Mouse (Mus musculus): ENCODE measurements around the gene Gm13285. TPM values are rescaled to one million over a fixed set of nuclear protein-coding genes. Genes with fewer than 3 reads are reported as not detected.
A peak's percentile ranks its signal among the peaks of the same experiment; 100 is the strongest.
"Not testable (repeated sequence)": the region's sequence is repeated elsewhere in the genome, so short reads cannot be mapped to it uniquely, and the experiment has no call there.

Gm13285 gene
- polyA plus RNA-seq (2016; fragmentation: Nextera tagmentation; extraction: Ambion mirVana): 0.28 and 0.48 TPM in 2 replicates

GRCm38 (mm10) chr4:88799365-88799764 lies at the start of gene Gm13285:
Gene Gm13285 (plus strand): TSS chr4:88799665.
- not testable (repeated sequence) for H3K27me3 ChIP-seq (ENCODE audit: low read depth, poor library complexity, severe bottlenecking)

GRCm38 (mm10) chr4:88749926-88750325 lies 49.5 kb upstream of the Gm13285 start:
- H3K36me3 ChIP-seq: no peaks in the 10 kb centered on the region
- WGBS: 43% methylated on average over 6 of the region's 6 CpGs

More at GRCm38 (mm10) chr4:88799365-88799764, at the start of gene Gm13285:
- not testable (repeated sequence) for H3K27ac ChIP-seq; H3K4me3 ChIP-seq; H3K9me3 ChIP-seq (replicated peaks); H3K4me1 ChIP-seq; DNase-seq (ENCODE audit: low spot score); H3K36me3 ChIP-seq
- WGBS: 9% methylated on average over 6 of the region's 7 CpGs

GRCm38 (mm10) chr4:88754818-88755340 lies 44.6 kb upstream of the Gm13285 start, which contains the start of gene Gm13271:
Gene Gm13271 (plus strand): TSS chr4:88754868.
- not testable (repeated sequence) for H3K9me3 ChIP-seq (replicated peaks); H3K27ac ChIP-seq; H3K27me3 ChIP-seq (ENCODE audit: low read depth, poor library complexity, severe bottlenecking); H3K36me3 ChIP-seq; H3K4me3 ChIP-seq; DNase-seq (ENCODE audit: low spot score); H3K4me1 ChIP-seq
- WGBS: 72% methylated on average over 15 of the region's 15 CpGs

More at GRCm38 (mm10) chr4:88749926-88750325, 49.5 kb upstream of the Gm13285 start:
- Histone ChIP-seq H3K4me1 (peaks cover 27% of the 10 kb centered on the region), H3K9me3 (replicated peaks) (no peaks in the 10 kb centered on the region), H3K27ac (no peak overlapping the region), H3K27me3 (ENCODE audit: low read depth, poor library complexity, severe bottlenecking) (no peaks in the 10 kb centered on the region), H3K4me3 (no peak overlapping the region)
- no peak for DNase-seq (ENCODE audit: low spot score)

DNA sequence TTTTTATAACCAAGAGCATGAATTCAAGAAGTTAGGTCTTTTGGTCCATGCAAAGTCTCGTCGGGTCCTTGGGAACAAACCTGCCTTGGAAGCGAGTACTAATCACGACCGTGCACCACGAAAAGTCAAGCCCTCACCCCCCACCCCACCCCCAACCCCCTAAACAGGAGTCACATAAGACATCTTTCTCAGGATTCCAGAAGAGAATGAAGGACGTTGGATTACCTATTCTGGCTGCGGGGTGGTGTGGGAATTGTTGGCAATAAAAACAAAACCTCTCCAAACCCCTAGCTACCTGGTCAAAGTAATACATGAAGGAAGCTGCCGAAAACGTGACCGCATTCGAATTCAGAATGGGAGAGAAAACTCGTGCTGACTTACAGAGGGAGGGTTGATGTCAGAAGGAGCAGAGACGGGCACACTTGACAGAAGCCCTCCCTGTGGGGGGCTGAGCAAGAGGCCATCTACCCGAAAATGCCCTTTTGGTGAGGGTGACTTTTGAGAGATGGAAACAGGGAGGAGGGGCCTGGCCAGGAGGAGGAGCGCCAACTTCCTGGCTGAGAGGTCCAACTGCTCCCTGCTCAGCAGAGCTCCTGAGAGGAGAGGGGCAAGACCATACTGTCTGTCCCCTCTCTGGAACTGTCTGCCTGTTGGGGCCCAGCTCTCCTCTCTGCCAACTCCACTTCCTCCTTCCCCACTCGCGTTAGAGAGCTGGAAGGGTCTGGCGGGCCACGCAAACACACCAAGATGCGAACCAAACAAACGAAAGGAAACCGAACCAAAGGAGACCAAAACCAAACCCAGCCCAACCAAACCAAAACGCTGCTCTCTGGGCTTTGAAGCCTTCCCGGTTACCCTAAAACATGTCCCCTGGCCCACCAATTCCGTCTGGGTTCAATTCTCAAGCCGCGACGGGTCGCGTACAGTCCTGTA lies 42.6 kb upstream of the Gm13285 start:
- not testable (repeated sequence) for H3K9me3 ChIP-seq (replicated peaks); H3K36me3 ChIP-seq; H3K27me3 ChIP-seq (ENCODE audit: low read depth, poor library complexity, severe bottlenecking); H3K4me1 ChIP-seq
- H3K27ac ChIP-seq: peak overlapping the region; percentile 81
- 14% methylated on average over 29 of the region's 31 CpGs for WGBS
- DNase-seq (ENCODE audit: low spot score): peak; percentile 61
- H3K4me3 ChIP-seq: peak overlapping the region; percentile 56

- not testable (repeated sequence) for H3K9me3 ChIP-seq (replicated peaks); H3K36me3 ChIP-seq; H3K4me1 ChIP-seq; H3K27me3 ChIP-seq (ENCODE audit: low read depth, poor library complexity, severe bottlenecking)
- Histone ChIP-seq H3K4me3 (peak overlapping the region; percentile 56), H3K27ac (peak overlapping the region; percentile 81)
- under 1% methylated on average over 21 of the region's 21 CpGs for WGBS
- DNase-seq (ENCODE audit: low spot score): peak; percentile 80
Measured at GRCm38 (mm10) chr4:88757628-88758031, 41.8 kb upstream of the Gm13285 start.

DNA sequence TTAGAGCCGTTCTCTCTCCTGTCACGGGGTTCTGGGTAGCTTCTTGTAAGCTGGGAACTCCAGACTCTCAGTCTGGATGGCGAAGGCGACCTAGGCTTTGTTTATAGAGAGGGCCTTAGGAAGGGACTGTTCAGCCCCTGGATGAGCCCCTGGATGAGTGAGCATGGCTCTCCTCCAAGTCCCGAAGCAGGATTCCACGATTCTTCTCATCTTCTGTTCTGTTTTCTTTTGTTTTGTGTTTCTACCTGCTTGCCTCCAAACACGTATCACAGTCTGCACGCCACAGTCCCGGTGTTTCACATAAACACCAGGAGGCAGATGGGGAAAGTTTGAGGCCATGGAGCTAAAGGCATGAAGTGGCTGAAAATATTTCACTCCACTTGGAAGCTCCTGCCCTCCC lies 40.7 kb upstream of the Gm13285 start:
- WGBS: 88% methylated on average over 9 of the region's 9 CpGs
- H3K4me3 ChIP-seq; H3K36me3 ChIP-seq; H3K4me1 ChIP-seq; H3K27ac ChIP-seq; H3K27me3 ChIP-seq (ENCODE audit: low read depth, poor library complexity, severe bottlenecking); DNase-seq (ENCODE audit: low spot score); H3K9me3 ChIP-seq (replicated peaks): not testable (repeated sequence)

DNA sequence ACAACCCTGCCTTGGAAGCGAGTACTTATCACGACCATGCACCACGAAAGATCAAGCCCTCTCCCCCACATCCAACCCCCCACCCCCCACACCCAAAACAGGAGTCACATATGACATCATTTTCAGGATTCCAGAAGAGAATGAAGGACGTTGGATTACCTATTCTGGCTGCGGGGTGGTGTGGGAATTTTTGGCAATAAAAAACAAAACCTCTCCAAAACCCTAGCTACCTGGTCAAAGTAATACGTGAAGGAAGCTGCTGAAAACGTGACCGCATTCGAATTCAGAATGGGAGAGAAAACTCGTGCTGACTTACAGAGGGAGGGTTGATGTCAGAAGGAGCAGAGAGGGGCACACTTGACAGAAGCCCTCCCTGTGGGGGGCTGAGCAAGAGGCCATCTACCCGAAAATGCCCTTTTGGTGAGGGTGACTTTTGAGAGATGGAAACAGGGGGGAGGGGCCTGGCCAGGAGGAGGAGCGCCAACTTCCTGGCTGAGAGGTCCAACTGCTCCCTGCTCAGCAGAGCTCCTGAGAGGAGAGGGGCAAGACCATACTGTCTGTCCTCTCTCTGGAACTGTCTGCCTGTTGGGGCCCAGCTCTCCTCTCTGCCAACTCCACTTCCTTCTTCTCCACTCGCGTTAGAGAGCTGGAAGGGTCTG lies 39.7 kb upstream of the Gm13285 start, which contains the start of gene Gm13283:
TSS of gene Gm13283 (plus strand) at position 510 of the 659 bp plus-strand sequence.
- not testable (repeated sequence) for H3K36me3 ChIP-seq; DNase-seq (ENCODE audit: low spot score); H3K9me3 ChIP-seq (replicated peaks); H3K4me1 ChIP-seq; H3K27me3 ChIP-seq (ENCODE audit: low read depth, poor library complexity, severe bottlenecking)
- H3K4me3 ChIP-seq: peak within 1 kb of the TSS; percentile 40
- H3K27ac ChIP-seq: peak within 1 kb of the TSS; percentile 62; the same call in 1 of the 2 replicates
- 23% methylated on average over 10 of the region's 14 CpGs for WGBS

GRCm38 (mm10) chr4:88760431-88760830 lies 39.0 kb upstream of the Gm13285 start:
- H3K36me3 ChIP-seq; H3K4me1 ChIP-seq; H3K27me3 ChIP-seq (ENCODE audit: low read depth, poor library complexity, severe bottlenecking); H3K9me3 ChIP-seq (replicated peaks): not testable (repeated sequence)
- Histone ChIP-seq H3K4me3 (peak overlapping the region; percentile 40), H3K27ac (peak overlapping the region; percentile 62; the same call in 1 of the 2 replicates)
- peak; percentile 66 for DNase-seq (ENCODE audit: low spot score)
- WGBS: 1% methylated on average over 28 of the region's 28 CpGs

- DNase-seq (ENCODE audit: low spot score); H3K9me3 ChIP-seq (replicated peaks); H3K4me1 ChIP-seq; H3K4me3 ChIP-seq; H3K27me3 ChIP-seq (ENCODE audit: low read depth, poor library complexity, severe bottlenecking); H3K27ac ChIP-seq; H3K36me3 ChIP-seq: not testable (repeated sequence)
- WGBS: 67% methylated on average over 6 of the region's 8 CpGs
Measured at GRCm38 (mm10) chr4:88761776-88762175, 37.7 kb upstream of the Gm13285 start.

DNA sequence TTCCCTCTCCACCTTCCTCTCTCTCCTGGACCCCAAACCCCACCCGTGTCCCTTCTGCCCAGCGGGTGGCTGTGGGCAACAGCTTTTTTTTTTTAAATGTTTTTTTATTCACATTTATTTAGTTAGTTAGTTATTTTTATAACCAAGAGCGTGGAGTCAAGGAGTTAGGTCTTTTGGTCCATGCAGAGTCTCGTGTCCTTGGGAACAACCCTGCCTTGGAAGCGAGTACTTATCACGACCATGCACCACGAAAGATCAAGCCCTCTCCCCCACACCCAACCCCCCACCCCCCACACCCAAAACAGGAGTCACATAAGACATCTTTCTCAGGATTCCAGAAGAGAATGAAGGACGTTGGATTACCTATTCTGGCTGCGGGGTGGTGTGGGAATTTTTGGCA lies 37.1 kb upstream of the Gm13285 start:
- 51% methylated on average over 9 of the region's 9 CpGs for WGBS
- DNase-seq (ENCODE audit: low spot score); H3K36me3 ChIP-seq; H3K27me3 ChIP-seq (ENCODE audit: low read depth, poor library complexity, severe bottlenecking); H3K27ac ChIP-seq; H3K4me3 ChIP-seq; H3K9me3 ChIP-seq (replicated peaks); H3K4me1 ChIP-seq: not testable (repeated sequence)

DNA sequence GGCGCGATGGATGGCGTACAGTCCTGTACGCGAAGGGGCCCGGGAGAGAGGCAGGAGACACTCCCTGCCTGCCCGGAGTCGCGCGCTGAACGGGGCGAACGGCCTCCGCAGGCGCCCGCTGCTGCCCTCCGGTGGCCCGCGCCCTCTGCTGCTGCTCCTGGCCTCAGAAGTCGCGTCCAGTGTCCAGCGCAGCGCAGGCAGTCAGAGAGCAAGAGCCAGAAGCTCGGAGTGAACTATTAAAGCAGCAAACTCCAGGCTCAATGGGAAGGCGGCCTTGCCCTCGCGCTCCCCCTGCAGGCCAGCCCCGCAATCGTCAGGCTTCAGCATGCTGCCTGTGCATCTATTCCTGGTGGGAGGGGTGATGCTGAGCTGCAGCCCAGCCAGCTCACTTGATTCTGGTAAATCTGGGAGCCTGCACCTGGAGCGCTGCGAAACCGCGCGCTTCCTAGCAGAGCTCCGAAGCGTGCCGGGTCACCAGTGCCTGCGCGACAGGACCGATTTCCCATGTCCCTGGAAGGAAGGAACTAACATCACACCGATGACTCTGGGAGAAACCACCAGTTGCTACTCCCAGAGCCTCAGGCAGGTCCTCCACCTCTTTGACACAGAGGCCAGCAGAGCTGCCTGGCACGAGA lies 36.0 kb upstream of the Gm13285 start:
- not testable (repeated sequence) for H3K9me3 ChIP-seq (replicated peaks); H3K4me1 ChIP-seq; H3K36me3 ChIP-seq; H3K27me3 ChIP-seq (ENCODE audit: low read depth, poor library complexity, severe bottlenecking)
- peak; percentile 62 for DNase-seq (ENCODE audit: low spot score)
- Histone ChIP-seq H3K4me3 (peak overlapping the region; percentile 37), H3K27ac (peak overlapping the region; percentile 42; the same call in 1 of the 2 replicates)
- 2% methylated on average over 35 of the region's 42 CpGs for WGBS

- H3K4me3 ChIP-seq; H3K9me3 ChIP-seq (replicated peaks); H3K4me1 ChIP-seq; H3K36me3 ChIP-seq; H3K27ac ChIP-seq; H3K27me3 ChIP-seq (ENCODE audit: low read depth, poor library complexity, severe bottlenecking); DNase-seq (ENCODE audit: low spot score): not testable (repeated sequence)
- WGBS: no CpG with 5 or more reads among the region's 32 CpGs
Measured at GRCm38 (mm10) chr4:88773534-88773933, 25.9 kb upstream of the Gm13285 start, which contains the start of gene Gm13290. Gene Gm13290 (plus strand): TSS chr4:88773834.

All from limb, embryonic 10.5 days (tissue).